Mouse (Mus musculus): Measurements from ENCODE around the gene Lpar1.

- TF ChIP-seq POLR2A (IDR thresholded peaks at IDR 0.05; ENCODE audit: borderline replicate concordance, insufficient read depth, low read length): no peak
- no peak for TF ChIP-seq CTCF (IDR thresholded peaks at IDR 0.05; ENCODE audit: borderline replicate concordance, insufficient read depth, low read depth, low read length)
Observed at GRCm38 (mm10) chr4:58462990-58463389, 90.7 kb downstream of the Lpar1 start.

All from cerebellum, adult 2 months (tissue).